Mouse (Mus musculus): ENCODE measurements around the gene Cfap157.

DNA sequence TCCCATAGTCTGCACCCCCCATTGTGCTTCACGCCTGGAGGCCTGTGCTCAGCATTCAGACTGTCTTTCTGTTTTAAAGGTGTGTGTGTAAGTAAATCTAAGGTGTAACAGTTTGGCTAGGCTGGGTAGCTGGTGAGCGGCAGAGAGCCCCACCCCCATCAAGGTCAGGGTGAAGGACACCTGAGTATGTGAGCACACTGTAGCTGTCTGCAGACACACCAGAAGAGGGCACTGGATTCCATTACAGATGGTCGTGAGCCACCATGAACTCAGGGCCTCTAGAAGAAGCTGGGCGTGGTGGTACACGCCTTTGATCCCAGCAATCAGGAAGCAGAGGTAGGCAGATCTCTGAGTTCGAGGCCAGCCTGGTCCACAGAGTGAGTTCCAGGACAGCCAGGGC lies 2.5 kb downstream of the Cfap157 start:
- TF ChIP-seq CTCF (IDR thresholded peaks at IDR 0.05; ENCODE audit: low read depth), result no peak
- no peak for TF ChIP-seq EP300 (IDR thresholded peaks at IDR 0.05; ENCODE audit: low read depth)
